Mouse (Mus musculus) MEL (cell line): ENCODE data around the gene Tmem100. TPM values are rescaled to one million over a fixed set of nuclear protein-coding genes. Genes with fewer than 3 reads are reported as not detected.

Experiments used
- DNase-seq: peaks from one replicate; pipeline ENCODE4 v3.0.0; 2011; ENCODE audit warnings: low read depth, low spot score
- H3K27ac ChIP-seq: 2 replicates; pipeline ENCODE4 v1.5.1; 2012; ENCODE audit warnings: low read depth, mild to moderate bottlenecking, control low read depth, low read length, moderate library complexity; ENCODE audit not compliant: control insufficient read depth
- H3K27me3 ChIP-seq, 2 experiments: fragments of 150-350 bp in 1 of 2; sonication (generic) in 1 of 2; 2 replicates each; pipeline ENCODE4 v1.6.1; 2012; ENCODE audit warnings: low read length in 2 of 2, mild to moderate bottlenecking in 2 of 2, improper control_type of control experiment in 1 of 2, moderate library complexity in 1 of 2; ENCODE audit not compliant: insufficient read depth in 2 of 2, control insufficient read depth in 1 of 2
- H3K36me3 ChIP-seq, 2 experiments: 2 replicates each; pipeline ENCODE4 v1.6.1; 2012 to 2014; ENCODE audit warnings: low read length in 2 of 2, improper control_type of control experiment in 1 of 2, inconsistent platforms in 1 of 2, mild to moderate bottlenecking in 1 of 2; ENCODE audit not compliant: insufficient read depth in 2 of 2, control insufficient read depth in 1 of 2
- H3K4me1 ChIP-seq, 2 experiments: fragments of 150-350 bp in 1 of 2; sonication (generic) in 1 of 2; 2 replicates each; pipeline ENCODE4 v1.6.1; 2012; ENCODE audit warnings: low read length in 2 of 2, improper control_type of control experiment in 1 of 2, mild to moderate bottlenecking in 1 of 2; ENCODE audit not compliant: insufficient read depth in 2 of 2, control insufficient read depth in 1 of 2
- H3K4me3 ChIP-seq, 2 experiments: fragments of 150-350 bp in 1 of 2; sonication (generic) in 1 of 2; 2 replicates each; pipeline ENCODE4 v1.5.1; 2012; ENCODE audit warnings: low read depth in 2 of 2, low read length in 2 of 2, mild to moderate bottlenecking in 2 of 2, moderate library complexity in 2 of 2, control low read depth in 1 of 2, improper control_type of control experiment in 1 of 2; ENCODE audit not compliant: control insufficient read depth in 1 of 2, insufficient read depth in 1 of 2
- H3K79me2 ChIP-seq: 2 replicates; pipeline ENCODE4 v1.6.1; 2012; ENCODE audit warnings: mild to moderate bottlenecking, low read length, moderate library complexity; ENCODE audit not compliant: control insufficient read depth, poor library complexity, insufficient read depth
- H3K9ac ChIP-seq: 2 replicates; pipeline ENCODE4 v1.6.1; 2012; ENCODE audit warnings: low read depth, mild to moderate bottlenecking, control low read depth, low read length, moderate library complexity; ENCODE audit not compliant: control insufficient read depth, poor library complexity, severe bottlenecking
- H3K9me3 ChIP-seq: fragments of 150-350 bp; sonication (generic); replicated peaks from 2 replicates; pipeline ENCODE4 v1.6.1; 2012; ENCODE audit warnings: mild to moderate bottlenecking, low read length, improper control_type of control experiment, moderate library complexity; ENCODE audit not compliant: insufficient read depth
- BHLHE40 ChIP-seq: IDR thresholded peaks from 2 replicates; pipeline ENCODE4 v1.6.1; 2012; ENCODE audit warnings: low read depth, mild to moderate bottlenecking, inconsistent platforms, low read length, improper control_type of control experiment, borderline replicate concordance
- CHD2 ChIP-seq: IDR thresholded peaks from 2 replicates; pipeline ENCODE4 v1.6.1; 2011; ENCODE audit warnings: low read length, improper control_type of control experiment
- CTCF ChIP-seq, 3 experiments: IDR thresholded peaks in 2 of 3; conservative IDR thresholded peaks in 1 of 3; 2 replicates each; pipeline ENCODE4 v1.5.1; 2011 to 2012; ENCODE audit warnings: low read length in 3 of 3, low read depth in 2 of 3, mild to moderate bottlenecking in 2 of 3, improper control_type of control experiment in 1 of 3, inconsistent platforms in 1 of 3, mixed read lengths in 1 of 3, moderate library complexity in 1 of 3; ENCODE audit not compliant: control insufficient read depth in 1 of 3, insufficient read depth in 1 of 3, poor library complexity in 1 of 3, severe bottlenecking in 1 of 3
- E2F4 ChIP-seq: IDR thresholded peaks from 2 replicates; pipeline ENCODE4 v1.6.1; 2011; ENCODE audit warnings: low read depth, low read length, improper control_type of control experiment, borderline replicate concordance
- ETS1 ChIP-seq: IDR thresholded peaks from 2 replicates; pipeline ENCODE4 v1.6.1; 2012; ENCODE audit warnings: low read depth, mild to moderate bottlenecking, inconsistent platforms, low read length, improper control_type of control experiment, moderate library complexity
- GABPA ChIP-seq: IDR thresholded peaks from 2 replicates; pipeline ENCODE4 v1.6.1; 2012; ENCODE audit warnings: low read depth, mild to moderate bottlenecking, inconsistent platforms, low read length, improper control_type of control experiment, moderate library complexity
- KAT2A ChIP-seq: conservative IDR thresholded peaks from 2 replicates; pipeline ENCODE4 v1.6.1; 2012; ENCODE audit warnings: low read depth, low read length, improper control_type of control experiment, inconsistent platforms
- MAX ChIP-seq: IDR thresholded peaks from 2 replicates; pipeline ENCODE4 v1.6.1; 2011; ENCODE audit warnings: low read length, improper control_type of control experiment
- MXI1 ChIP-seq: IDR thresholded peaks from 2 replicates; pipeline ENCODE4 v1.6.1; 2011; ENCODE audit warnings: mild to moderate bottlenecking, low read depth, low read length, improper control_type of control experiment
- MYB ChIP-seq: IDR thresholded peaks from 2 replicates; pipeline ENCODE4 v1.6.1; 2011; ENCODE audit warnings: mild to moderate bottlenecking, low read depth, low read length, improper control_type of control experiment
- MYC ChIP-seq: IDR thresholded peaks from 2 replicates; pipeline ENCODE4 v1.6.1; 2011; ENCODE audit warnings: low read depth, mild to moderate bottlenecking, low read length, improper control_type of control experiment, moderate library complexity
- NELFE ChIP-seq: IDR thresholded peaks from 2 replicates; pipeline ENCODE4 v1.6.1; 2011; ENCODE audit warnings: low read depth, low read length, improper control_type of control experiment
- POLR2AphosphoS5 ChIP-seq: IDR thresholded peaks from 2 replicates; pipeline ENCODE4 v1.6.1; 2012; ENCODE audit warnings: low read depth, borderline replicate concordance, mild to moderate bottlenecking, inconsistent platforms, low read length, moderate library complexity, mixed read lengths
- RAD21 ChIP-seq: IDR thresholded peaks from 2 replicates; pipeline ENCODE4 v1.6.1; 2011; ENCODE audit warnings: mild to moderate bottlenecking, low read depth, low read length, improper control_type of control experiment
- SIN3A ChIP-seq: IDR thresholded peaks from 2 replicates; pipeline ENCODE4 v1.6.1; 2012; ENCODE audit warnings: low read length, improper control_type of control experiment, inconsistent platforms
- SMC3 ChIP-seq: IDR thresholded peaks from 2 replicates; pipeline ENCODE4 v1.6.1; 2011; ENCODE audit warnings: low read depth, low read length, improper control_type of control experiment
- TAL1 ChIP-seq: IDR thresholded peaks from 2 replicates; pipeline ENCODE4 v1.6.1; 2012; ENCODE audit warnings: mild to moderate bottlenecking, inconsistent platforms, low read length, moderate library complexity, mixed read lengths
- TBP ChIP-seq: IDR thresholded peaks from 2 replicates; pipeline ENCODE4 v1.8.0; 2011; ENCODE audit warnings: low read depth, low read length, improper control_type of control experiment
- UBTF ChIP-seq: IDR thresholded peaks from 2 replicates; pipeline ENCODE4 v1.6.1; 2012; ENCODE audit warnings: low read depth, mild to moderate bottlenecking, inconsistent platforms, low read length, improper control_type of control experiment, moderate library complexity, borderline replicate concordance; ENCODE audit not compliant: insufficient read depth
- USF1 ChIP-seq: IDR thresholded peaks from 2 replicates; pipeline ENCODE4 v1.6.1; 2014; ENCODE audit warnings: low read depth, mild to moderate bottlenecking, inconsistent platforms, low read length, improper control_type of control experiment, moderate library complexity
- USF2 ChIP-seq, 2 experiments: IDR thresholded peaks; 2 replicates each; pipeline ENCODE4 v1.6.1; 2011 to 2012; ENCODE audit warnings: improper control_type of control experiment in 2 of 2, low read length in 2 of 2, borderline replicate concordance in 1 of 2, inconsistent platforms in 1 of 2, low read depth in 1 of 2, mild to moderate bottlenecking in 1 of 2; ENCODE audit not compliant: insufficient read depth in 1 of 2
- ZKSCAN1 ChIP-seq: IDR thresholded peaks from 2 replicates; pipeline ENCODE4 v1.6.1; 2012; ENCODE audit warnings: low read depth, mild to moderate bottlenecking, inconsistent platforms, low read length, improper control_type of control experiment, moderate library complexity
- ZMIZ1 ChIP-seq: IDR thresholded peaks from 2 replicates; pipeline ENCODE4 v1.6.1; 2012; ENCODE audit warnings: low read depth, mild to moderate bottlenecking, inconsistent platforms, low read length, improper control_type of control experiment, moderate library complexity
- ZNF384 ChIP-seq: IDR thresholded peaks from 2 replicates; pipeline ENCODE4 v1.6.1; 2012; ENCODE audit warnings: low read depth, mild to moderate bottlenecking, inconsistent platforms, low read length, improper control_type of control experiment
- polyA plus RNA-seq, 2 experiments: library from polyadenylated mRNA; stranded (reverse) in 1 of 2; unstranded in 1 of 2; fragments of >175 nt in 1 of 2; fragments of >200 nt in 1 of 2; gene quantifications; 2 replicates each; pipeline versions ENCODE4 v1.2.1 to v1.2.4; 2012; ENCODE audit warnings: low replicate concordance in 2 of 2, low read depth in 1 of 2; ENCODE audit not compliant: insufficient read length in 2 of 2, insufficient read depth in 1 of 2, missing spikeins in 1 of 2
- total RNA-seq: library from RNA; depleted of rRNA; stranded (reverse); fragments of 300-350 nt; gene quantifications from 2 replicates; pipeline ENCODE4 v1.2.3, GENCODE M21; 2012

The Tmem100 gene
- total and polyA plus RNA-seq, 3 experiments: not detected

DNA sequence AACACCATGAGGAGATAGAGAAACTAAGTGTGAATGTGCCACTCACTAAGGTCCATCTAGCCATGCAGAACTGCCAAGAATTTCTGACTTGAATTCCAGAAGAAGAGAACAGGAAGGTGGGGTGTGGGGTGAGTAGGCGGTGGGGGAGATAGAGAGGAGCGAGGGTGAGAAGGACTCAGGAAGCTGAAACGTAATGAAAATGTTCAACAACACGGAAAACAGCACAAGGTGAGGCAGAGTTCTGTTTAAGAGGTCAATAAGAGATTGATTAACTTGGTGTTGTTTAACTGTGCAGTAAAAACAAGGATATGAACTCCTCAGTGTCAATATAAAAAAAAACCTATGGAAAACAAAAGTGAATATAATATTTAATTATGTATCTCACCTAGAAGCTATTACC lies 24.0 kb upstream of the Tmem100 start:
- no peak for DNase-seq
- Histone ChIP-seq H3K4me1 (peaks cover 3 to 13% of the 10 kb centered on the region in 2 experiments), H3K9ac (no peak overlapping the region), H3K27ac (no peak overlapping the region), H3K9me3 (no peaks in the 10 kb centered on the region), H3K4me3 (no peak overlapping the region), H3K36me3 (peaks cover 0 to 11% of the 10 kb centered on the region in 2 experiments; a peak in 2 of 4 replicates), H3K27me3 (peaks cover 6 to 21% of the 10 kb centered on the region in 2 experiments), H3K79me2 (peaks cover 4% of the 10 kb centered on the region)
- TF ChIP-seq BHLHE40: no peak
- no peak for TF ChIP-seq UBTF
- no peak for TF ChIP-seq POLR2AphosphoS5
- TF ChIP-seq TAL1: no peak
- TF ChIP-seq ETS1: no peak
- TF ChIP-seq GABPA: no peak
- no peak for TF ChIP-seq ZMIZ1
- TF ChIP-seq ZNF384: no peak
- no peak for TF ChIP-seq MAX
- TF ChIP-seq KAT2A: no peak
- no peak for TF ChIP-seq TBP
- no peak for TF ChIP-seq SIN3A
- no peak for TF ChIP-seq USF1
- no peak for TF ChIP-seq E2F4
- TF ChIP-seq RAD21: no peak
- no peak for TF ChIP-seq MYB
- no peak for TF ChIP-seq MXI1
- no peak for TF ChIP-seq MYC

DNA sequence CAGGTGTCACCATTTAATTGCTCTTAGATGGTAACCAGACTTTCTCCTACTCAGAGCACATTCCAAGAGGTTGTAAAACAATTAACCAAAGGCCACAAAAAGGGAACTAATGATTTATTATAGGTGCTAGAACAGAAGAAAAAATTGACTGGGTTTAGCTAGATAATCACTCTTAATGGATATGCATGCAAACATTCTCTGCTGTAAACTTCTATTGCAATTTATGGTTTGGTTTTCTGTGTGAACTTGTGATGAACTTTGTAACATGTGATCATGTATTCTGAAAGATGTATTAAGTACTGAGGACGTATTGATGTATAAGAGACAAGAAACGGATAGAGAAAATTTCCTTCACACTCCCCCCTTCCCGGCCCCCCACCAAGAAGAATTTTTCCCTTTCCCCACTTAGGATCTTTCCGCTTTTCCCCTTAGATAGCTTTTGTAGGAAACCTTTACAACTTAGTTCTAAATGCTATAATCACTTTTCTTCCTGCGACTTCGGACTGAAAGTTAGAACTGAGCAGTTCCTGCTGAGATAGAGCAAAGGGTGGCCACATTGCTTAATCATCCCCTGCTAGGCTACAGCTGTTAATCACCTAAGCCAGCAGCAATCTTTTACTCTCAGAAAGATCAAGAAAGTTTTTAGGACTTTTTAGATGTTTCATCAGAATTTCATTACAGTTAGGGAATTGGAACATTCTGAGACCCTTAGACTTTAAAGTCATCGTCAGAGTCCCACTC lies 22.2 kb upstream of the Tmem100 start:
- H3K79me2 ChIP-seq: no peaks in the 10 kb centered on the region
- no peak for DNase-seq

More for the DNA sequence above, 22.2 kb upstream of the Tmem100 start:
- Histone ChIP-seq H3K27ac (no peak overlapping the region), H3K9ac (no peak overlapping the region), H3K4me1 (no peaks in the 10 kb centered on the region), H3K27me3 (peaks cover 7 to 24% of the 10 kb centered on the region in 2 experiments), H3K9me3 (no peaks in the 10 kb centered on the region), H3K4me3 (no peak overlapping the region), H3K36me3 (peaks cover 0 to under 1% of the 10 kb centered on the region in 2 experiments; a peak in 1 of 4 replicates)
- TF ChIP-seq MYC: no peak
- TF ChIP-seq USF1: no peak
- no peak for TF ChIP-seq USF2 (IDR thresholded peaks at IDR 0.05; ENCODE audit: borderline replicate concordance in 1 of 2, insufficient read depth in 1 of 2, low read depth in 1 of 2, low read length in 2 of 2)
- no peak for TF ChIP-seq NELFE
- no peak for TF ChIP-seq SMC3
- no peak for TF ChIP-seq TAL1
- TF ChIP-seq UBTF: no peak
- TF ChIP-seq RAD21: no peak
- no peak for TF ChIP-seq CHD2
- no peak for TF ChIP-seq ZKSCAN1
- TF ChIP-seq GABPA: no peak
- TF ChIP-seq CTCF (IDR thresholded peaks at IDR 0.05 in 2 of 3, conservative IDR thresholded peaks at IDR 0.05 in 1 of 3; ENCODE audit: control insufficient read depth in 1 of 3, insufficient read depth in 1 of 3, low read depth in 2 of 3, low read length in 3 of 3, poor library complexity in 1 of 3, severe bottlenecking in 1 of 3): no peak
